Mouse (Mus musculus) adrenal gland, postnatal 10 days (tissue): ENCODE measurements at regions not wholly inside any gene's neighbourhood (a gene's known extent, or its start where the extent isn't known, plus 50 kb on each side); places are given as distances from the start of the nearest gene placed in this dataset.

ENCODE experiments used
- DNase-seq: peaks from one replicate; pipeline ENCODE4 v3.0.0; 2021; ENCODE audit warnings: mixed read lengths

DNA sequence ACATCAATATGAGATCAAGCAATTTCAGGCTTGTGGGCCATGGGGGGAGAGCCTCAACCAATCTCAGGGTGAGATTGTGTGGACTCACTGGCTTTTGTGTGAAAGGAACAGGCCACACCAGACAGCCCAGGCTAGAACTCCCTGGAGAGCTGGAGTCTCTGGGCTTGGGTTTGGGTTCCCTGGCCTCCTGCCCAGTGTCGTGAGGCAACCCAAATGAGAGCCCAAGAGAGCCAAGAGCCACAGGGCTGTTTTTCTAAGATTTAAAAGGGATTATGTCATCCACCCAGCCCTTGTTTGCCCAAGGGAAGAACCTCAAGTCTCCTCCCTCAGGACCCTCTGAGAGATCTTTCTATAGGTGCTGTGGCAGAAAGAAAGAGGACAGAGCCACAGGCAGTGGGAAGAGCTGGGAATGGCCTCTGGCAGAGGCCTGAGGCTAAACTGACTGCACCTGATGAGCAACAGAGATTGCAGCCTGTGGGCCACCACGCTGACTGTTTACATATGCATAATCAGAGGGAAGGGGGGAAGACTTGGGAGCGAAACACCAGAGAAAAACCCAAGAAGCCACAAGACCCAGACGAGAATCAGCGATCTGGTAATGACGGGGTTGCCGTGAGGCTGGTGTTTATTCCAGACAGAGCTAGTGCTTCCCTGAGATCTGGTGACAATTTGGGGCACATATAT is 92.1 kb downstream of the Bcl2l11 start:
- peak; percentile 79 for DNase-seq

DNA sequence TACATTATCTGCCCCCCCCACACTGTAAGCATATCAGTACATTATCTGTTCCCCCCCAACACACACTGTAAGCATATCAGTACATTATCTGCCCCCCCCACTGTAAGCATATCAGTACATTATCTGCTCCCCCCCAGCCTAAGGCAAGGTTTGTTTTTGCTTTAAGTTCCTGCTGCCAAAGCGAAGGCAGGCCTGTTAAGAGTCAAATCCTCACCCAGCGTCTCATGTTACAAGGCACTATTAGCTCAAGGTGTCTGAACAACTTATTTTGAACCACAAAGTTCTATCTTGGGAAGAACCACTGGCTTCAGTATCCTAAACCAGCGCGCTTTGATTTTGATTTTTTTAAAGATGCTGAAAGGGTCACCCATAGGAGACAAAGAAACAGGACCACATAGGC is 93.1 kb downstream of the Bcl2l11 start:
- no peak for DNase-seq

DNA sequence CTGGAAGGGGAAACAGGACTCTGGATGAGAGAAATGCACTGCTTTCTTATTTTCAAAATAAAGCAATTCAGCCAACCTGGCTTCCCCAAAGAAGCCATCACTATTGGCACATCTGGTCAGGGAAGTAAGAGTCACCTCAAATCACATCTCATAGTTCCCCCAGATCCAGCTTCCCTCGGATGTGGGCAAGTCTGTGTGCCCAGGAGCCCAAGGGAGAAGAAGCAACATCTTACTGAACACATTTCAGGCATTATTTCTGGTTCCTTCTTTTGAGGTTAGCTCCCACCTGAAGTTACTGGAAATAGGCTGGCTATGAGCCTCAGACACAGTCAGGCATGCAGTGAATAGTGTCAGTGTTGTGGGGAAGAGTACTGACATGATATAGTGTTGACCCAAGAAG is 95.2 kb downstream of the Bcl2l11 start:
- no peak for DNase-seq

DNA sequence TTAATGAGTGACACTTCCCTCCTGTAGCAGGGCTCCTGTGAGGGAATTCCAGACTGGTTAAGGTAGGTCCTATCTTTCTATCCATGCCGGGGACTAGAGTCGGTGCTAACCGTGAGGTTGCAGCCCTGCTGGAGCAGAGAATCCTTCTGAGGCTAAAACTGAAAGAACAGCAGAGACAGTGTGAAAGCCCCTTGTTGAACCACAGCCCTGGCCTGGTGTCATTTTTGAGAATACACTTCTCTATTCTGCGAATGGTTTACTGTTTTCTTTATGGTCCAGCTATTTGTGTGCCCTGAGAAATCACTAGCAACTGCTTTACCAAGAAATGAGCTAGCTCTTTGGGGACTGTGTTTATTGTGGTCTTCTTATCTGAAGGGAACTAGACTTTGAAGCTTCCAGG is 95.8 kb downstream of the Bcl2l11 start:
- no peak for DNase-seq

DNA sequence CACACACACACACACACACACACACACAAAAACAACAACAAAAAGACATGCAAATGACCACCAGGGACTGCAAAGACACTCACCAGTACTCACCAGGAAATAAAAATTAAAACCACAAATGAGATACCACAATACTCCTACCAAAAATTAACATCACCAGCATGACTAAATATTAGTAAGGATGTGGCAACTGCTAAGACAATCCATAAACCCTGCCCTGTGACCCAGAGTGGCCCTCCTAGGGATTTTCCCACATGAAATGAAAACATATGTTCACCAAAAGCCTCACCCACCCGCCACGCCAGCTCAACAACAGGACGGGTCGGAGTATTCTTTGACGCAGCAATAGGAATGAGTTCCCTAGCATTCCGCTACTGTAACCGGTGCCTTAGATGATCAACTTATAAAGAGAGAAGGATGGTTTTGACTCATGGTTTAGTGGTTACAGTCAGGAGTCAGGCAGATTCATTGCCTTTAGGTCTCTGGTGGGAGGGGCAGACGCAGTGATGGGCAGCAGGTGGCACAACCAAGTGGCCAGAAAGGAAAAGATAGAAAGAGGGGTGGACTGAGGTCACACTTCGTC is 100.7 kb downstream of the Bcl2l11 start:
- no peak for DNase-seq

DNA sequence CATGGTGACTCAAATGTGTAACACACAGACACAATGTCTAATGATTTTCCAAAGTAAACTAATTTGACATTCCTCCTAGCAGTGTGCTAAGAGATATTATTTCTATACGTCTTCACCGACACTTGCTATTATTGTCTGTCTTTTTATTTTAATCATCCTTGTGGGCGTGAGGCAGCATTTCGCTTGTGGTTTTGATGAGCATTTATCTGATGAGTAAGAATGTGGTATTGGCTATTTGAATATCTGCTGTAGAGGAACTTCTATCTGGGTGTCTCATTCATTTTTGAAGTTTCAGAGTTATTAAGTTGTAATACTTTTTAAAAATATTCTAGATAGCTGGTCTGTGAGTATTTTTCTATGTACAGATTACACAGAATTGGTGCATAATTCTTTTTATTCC is 103.9 kb downstream of the Bcl2l11 start:
- DNase-seq = no peak

DNA sequence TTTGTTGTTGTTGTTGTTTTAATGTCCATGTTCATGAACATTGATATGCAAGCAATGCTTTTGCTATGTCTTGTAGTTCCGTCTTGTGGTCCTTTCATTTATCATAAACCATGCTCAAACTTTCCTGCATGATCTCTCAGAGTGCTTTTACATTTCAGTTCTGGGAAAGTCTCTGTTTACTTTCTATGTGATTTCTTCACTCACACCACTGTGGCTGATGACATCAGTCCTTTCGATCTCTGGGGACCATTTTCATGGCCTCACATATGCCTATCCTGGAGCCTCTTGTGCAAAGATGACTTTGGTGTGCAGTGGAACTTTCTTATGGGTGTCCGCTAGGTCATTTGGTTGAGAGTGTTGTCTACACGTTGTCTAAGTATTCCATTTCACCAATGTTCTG is 105.1 kb downstream of the Bcl2l11 start:
- no peak for DNase-seq

DNA sequence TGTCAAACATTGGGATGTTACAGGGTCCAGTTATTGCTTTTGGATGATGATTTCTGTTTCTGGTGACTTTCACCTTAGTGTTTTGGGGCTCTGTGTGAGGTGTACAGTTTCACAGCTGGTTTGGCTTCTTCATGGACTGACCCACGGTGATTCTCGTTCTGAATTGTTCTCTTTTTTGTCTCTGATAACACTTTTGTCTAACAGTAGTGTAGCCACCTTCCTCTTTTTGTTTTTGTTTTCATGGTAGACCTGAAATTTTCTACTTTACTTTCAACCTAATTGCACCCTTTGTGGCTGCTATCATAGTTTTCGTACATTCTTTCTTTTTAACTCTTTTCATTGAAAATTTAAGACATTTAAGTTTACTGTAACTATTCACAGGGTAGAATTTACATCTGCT is 105.5 kb downstream of the Bcl2l11 start:
- DNase-seq = no peak

DNA sequence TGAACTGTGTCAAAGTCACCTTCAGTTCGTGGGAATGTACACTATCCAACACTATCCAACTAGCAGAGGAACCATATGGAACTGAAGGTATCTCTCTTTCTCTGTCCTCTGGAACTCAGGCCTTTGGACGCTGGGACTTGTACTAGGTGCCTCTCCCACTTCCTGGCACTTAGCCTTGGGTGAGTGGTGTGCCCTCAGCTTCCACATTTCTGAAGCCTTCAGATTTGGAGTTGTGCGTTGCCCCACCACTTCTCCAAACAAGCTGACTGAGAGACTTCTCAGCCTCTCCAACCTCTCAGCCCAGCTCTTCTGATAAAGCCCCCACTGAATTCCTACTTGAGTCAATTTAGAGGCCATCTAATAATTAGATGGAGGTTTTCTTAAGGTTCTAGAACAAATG is 106.2 kb downstream of the Bcl2l11 start:
- no peak for DNase-seq

DNA sequence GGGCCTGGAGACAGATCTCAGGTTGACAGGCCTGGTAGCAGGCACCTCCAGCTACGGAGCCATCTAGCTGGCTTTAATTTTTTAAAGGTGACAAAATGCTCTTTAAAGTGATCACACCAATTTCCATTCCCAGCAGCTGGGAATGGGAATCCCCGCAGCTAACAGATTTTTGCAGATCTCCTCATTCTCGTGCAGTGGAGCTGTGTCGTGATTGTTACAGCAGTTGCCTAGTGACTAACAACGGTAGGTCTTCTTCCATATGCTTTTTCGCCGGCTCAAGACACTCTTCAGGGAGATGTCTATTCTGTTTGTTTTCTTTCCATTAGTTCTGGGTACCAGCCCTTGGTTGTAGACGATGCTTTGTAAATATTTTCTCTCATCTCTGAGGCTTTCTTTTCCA is 109.3 kb downstream of the Bcl2l11 start:
- DNase-seq = no peak

DNA sequence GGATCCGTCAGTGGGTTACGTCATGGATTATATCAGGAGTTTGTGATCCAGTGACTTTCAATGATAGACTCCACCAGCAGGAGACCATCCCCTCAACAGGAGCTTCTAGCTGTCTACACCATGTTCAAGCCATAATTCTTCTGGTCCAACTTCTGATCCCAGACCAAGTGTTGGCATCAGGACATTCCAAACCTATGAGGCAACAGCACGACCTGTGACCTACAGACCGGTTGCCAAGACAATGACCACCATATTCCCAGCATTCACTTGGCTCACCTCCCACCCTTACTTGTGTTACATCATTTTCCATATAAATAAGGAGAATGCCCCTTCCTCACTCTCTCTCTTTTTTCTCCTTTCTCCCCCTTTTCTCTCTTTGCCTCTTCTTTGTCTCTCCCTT is 113.6 kb downstream of the Bcl2l11 start:
- no peak for DNase-seq

DNA sequence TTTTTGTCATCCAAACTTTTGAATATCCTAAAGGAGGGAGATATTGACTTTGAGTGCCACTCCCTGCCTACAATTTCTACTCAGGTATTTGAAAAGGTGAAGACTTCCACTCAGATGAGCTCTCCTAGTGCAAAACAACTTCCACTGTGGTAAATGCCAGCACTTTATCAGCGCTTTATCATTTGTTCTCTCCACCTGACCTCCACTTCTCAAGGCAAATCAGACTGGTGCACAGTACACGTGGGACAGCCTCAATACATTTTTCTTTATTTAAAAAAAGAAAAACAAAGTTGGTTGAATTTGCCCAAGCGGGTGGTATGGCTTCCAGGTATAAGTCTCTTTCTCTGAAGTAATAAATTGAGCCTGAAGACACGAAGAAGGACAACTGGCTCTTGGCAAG is 114.2 kb downstream of the Bcl2l11 start:
- no peak for DNase-seq

DNA sequence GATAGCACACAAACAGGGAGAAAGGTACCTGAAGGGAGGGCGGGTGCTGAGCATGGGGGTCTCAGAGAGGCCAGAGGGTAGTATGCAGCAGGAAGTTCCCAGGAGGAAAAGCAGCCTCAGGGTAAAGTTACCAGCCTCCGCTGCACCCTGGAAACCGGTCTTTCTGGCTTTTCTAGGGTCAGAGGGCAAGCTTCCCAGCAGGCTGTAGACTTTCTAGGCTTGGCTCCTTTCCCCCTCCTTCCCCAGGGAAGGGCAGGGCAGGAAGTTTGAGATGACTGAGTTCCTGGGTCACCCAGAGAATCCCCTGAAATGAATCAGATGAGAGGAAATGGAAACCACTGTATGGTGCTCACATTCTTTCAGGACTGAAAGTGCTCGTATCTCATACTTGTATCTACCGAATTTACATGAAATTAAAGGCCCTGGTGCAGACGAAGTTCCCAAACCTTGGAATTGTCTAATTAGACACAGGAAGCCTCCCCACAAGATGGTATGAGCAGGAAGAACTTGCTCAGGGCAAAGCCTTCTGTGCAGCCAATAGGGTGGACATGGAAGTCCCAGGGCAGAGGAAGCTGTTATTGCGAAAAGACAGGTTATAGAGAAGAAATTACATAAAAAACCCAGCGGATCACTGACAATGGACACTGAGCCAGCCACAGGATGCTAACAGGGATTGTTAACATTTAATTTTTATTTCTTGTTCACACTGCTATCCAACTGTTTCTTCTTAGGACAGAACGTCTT is 114.9 kb downstream of the Bcl2l11 start:
- peak; percentile 66 for DNase-seq

DNA sequence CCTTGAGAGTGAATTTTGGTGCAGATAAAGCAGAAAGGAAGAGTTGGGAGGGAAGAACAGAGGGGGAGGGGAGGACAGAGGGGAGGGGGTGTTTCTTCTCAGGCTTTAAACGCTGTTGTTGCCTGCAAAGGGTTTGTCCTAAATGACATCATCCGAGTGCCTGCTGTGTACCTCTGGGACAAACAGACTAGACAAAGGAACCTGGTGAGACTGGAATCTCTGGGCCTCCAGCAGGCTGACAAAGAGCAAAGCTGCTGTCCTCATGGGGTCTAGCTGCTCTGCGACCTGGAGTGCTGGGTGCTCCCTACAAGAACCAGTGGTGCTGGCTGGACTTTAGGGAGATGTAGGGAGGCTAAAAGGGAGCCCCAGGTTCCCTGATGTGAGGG is 115.4 kb downstream of the Bcl2l11 start:
- DNase-seq = no peak

DNA sequence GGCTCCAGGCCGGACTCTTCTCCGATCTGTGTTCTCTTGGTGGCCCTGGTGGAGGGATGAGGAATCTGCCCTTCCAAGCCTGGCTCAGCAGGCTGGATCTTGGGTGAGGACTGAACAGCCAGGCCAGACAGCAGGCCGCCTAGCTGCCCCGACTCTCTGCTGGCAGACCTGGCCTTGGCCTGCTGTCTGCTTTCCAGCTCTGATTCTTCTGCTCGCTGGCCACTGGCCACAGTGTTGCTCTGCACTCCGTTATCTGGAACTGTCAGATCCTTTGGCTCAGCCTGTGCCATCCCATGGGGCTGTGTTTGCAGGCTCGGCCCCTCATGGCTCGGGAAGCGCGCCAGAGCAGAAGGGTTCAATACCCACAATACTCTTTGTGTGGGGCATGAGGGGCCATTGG is 119.7 kb downstream of the Bcl2l11 start:
- peak; percentile 88 for DNase-seq

DNA sequence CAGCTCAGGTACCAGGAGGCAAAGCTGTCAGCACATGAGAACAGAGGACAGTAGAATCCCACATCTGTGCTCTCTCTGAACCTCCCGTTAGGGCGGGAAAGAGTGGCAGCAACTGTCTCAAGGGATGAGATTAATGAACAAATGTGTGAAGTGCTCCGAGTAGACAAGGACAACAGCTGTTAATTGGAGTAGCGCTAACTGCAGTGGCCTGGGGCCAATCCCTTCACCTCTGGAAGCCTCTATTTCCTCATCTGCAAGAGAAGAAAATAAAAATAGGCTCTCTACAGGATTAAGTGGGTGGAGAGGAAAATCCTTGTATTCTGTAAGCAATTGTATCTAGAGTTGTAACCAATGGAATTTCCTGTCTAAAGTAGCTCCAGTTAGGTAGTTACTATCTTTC is 122.1 kb downstream of the Bcl2l11 start:
- no peak for DNase-seq

DNA sequence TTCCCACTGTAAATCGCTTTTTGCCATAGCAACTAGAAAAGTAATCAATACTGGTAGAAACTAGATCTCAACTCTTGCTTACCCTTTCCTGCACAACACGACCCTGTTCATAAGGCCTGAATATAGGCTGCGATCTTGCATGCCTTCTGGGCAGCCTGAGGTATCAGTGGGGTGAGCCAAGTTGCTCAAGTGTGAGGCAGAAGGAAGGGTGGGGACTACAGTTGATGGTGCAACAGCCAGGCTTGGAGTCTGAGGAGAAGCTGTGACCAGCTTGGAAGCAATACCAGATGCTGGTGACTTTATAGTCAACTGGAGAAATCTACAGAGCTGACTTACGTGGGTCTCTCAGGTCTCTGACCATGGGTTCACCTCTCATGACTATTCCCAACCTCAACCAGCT is 123.3 kb downstream of the Bcl2l11 start:
- no peak for DNase-seq

DNA sequence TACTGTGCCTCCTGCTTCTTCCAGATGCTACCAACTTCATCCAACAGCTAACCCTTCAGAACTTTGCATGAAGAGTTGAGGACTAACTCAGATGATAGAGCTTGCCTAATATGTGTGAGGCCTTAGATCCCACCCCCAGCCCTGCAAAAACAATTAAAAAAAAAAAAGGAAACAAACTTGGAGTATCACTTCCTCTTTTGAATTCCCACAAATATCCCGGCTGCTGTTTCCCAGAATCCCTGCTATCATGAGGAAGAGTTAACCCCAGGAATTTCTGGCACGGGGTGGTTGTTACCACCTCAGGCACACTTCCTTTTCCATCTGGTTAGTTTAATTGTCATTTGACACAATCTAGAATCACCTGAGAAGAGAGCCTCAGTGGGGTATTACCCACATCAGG is 123.8 kb downstream of the Bcl2l11 start:
- DNase-seq = no peak

DNA sequence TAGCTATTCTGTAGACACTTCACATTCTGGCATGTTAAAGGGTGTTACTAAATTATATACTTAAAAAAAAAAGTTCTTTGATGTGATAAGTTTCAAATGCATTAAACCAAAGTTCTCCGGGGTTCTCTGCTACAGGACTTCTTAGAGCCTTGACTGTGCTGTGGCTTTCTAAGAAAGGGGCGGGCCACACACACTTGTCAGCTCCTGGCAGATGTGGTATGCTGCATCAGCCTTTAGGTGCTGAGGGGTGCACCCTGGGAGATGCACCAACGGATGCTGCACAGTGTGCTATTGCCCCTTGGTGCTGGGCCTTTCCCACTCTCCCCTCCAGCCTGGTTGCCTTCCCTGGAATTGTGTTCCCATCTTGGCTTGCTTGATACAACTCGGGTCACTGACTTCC is 125.0 kb downstream of the Bcl2l11 start:
- DNase-seq = no peak

DNA sequence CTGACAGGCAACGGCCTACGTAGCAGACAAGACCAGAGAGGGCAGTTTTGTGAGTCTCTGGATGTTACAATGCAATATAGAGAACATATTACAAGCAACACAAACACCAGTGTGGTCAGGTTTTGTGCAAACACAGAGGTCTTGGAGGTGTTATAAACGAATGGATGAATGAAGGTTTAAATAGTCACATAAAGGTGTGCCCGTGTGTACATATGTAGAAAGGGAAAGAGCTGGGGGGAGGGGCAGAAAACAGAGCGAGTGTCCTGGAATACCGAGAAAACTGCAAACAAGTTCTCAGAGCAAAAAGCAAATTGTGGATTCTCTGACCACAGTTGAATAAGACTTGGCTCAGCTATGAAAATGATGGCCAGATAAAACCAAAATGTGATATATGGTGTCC is 130.8 kb downstream of the Bcl2l11 start:
- DNase-seq = no peak

DNA sequence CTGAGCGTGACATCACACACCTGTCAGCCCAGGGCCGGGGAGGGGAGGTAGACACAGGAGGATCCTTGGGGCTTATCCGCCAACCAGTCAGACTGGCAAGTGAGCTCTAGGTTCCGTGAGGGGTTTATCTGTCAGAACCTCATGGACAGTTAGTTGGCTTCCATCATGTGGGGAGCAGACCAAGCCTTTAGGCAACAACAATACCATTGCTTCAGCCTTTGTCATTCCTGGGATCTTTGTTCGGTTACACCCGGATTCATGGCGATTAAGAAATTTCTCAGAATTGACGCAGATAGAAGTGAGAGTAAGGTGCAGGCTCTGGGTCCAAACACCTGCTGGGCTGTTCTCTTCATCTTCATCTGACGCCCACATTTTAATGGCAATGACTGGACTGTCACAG is 131.4 kb downstream of the Bcl2l11 start:
- no peak for DNase-seq

DNA sequence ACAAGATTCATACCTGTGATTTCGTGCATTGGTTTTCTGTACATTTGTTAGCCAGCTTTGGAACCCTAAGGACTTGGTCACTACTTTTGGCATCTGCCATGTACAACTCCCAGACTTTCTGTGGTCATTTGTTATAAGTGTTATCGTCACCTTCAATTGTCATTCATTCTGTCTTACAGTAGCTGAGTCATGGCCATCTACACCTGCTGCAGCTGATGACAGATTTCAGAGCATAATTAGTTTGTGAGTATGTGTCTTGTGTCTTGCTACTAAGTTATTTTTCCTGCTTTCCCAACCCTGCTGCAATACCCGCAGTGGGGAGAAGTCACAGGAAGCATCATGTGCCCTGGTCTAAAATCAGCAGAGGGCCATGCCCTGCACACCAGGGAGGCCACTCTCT is 138.0 kb downstream of the Bcl2l11 start:
- DNase-seq = no peak

DNA sequence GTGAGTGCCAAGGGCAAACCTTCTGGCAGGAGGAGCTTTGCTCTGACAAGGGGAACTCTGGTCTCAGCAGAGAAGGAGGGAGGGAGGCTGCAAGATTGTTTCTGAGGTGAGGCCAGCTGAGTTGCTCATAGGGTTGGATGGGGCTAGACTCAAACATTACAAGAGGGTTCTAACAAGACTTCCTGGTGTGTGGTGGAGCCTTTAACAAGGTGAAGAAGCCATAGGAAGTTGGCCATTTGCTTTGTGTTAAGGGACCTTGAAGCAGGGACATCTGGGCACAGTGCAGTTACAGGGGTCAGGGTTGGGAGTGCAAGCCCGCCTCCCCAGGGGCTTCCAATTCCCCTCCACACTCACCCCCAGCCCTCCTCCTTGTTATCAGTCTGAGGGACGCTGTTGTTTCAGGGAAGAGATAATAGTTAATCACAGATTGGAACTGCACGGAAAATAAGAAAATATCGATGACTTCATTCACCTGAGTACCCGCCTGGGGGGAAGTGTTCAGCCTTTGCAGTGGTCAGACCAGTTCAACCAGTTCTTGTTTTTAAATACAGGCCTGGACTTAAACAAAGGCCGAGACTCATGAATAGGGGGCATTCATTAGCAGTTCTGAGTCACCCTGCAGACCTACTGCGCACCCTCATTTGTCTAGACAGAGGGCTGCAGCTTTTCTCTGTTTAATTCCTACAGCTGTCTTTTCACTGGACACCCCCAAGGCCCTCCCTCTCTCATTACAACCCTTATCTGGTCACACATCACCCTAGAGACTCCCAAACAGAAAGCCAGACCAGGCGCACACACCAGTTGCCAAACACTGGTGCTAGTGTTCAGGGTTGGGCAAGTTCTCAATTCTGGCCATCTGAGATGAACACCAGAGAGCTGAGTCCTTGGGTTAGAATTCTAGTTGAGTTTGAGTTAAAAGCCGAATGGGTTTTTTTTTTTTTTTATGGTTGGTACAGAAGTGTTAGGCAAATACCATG is 139.5 kb downstream of the Bcl2l11 start:
- DNase-seq = no peak
